Mouse (Mus musculus): ENCODE measurements at regions not wholly inside any gene's neighbourhood (a gene's known extent, or its start where the extent isn't known, plus 50 kb on each side); places are given as distances from the start of the nearest gene placed in this dataset.

- Histone ChIP-seq H3K27ac (no peak overlapping the region), H3K4me3 (no peak overlapping the region)
- TF ChIP-seq CTCF (conservative IDR thresholded peaks at IDR 0.05), result no peak
- DNase-seq (ENCODE audit: low spot score in 2 of 2), result no peak
These were observed 149.9 kb upstream of the Cblb start for GRCm38 (mm10) chr16:51881127-51881526.

- no peak for TF ChIP-seq CTCF (conservative IDR thresholded peaks at IDR 0.05)
- no peak for DNase-seq (ENCODE audit: low spot score in 2 of 2)
- Histone ChIP-seq H3K27ac (no peak overlapping the region), H3K4me3 (no peak overlapping the region)
These were observed 147.2 kb upstream of the Cblb start for GRCm38 (mm10) chr16:51883813-51884212.

- Histone ChIP-seq H3K4me3 (no peak overlapping the region), H3K27ac (no peak overlapping the region)
- no peak for DNase-seq (ENCODE audit: low spot score in 2 of 2)
- TF ChIP-seq CTCF (conservative IDR thresholded peaks at IDR 0.05), result no peak
These were observed 143.5 kb upstream of the Cblb start for GRCm38 (mm10) chr16:51887496-51887895.

GRCm38 (mm10) chr16:51905588-51905987 lies 125.4 kb upstream of the Cblb start:
- Histone ChIP-seq H3K27ac (no peak overlapping the region), H3K4me3 (no peak overlapping the region)
- DNase-seq (ENCODE audit: low spot score in 2 of 2), result no peak
- TF ChIP-seq CTCF (conservative IDR thresholded peaks at IDR 0.05), result no peak

- Histone ChIP-seq H3K4me3 (no peak overlapping the region), H3K27ac (no peak overlapping the region)
- DNase-seq (ENCODE audit: low spot score in 2 of 2), result no peak
- no peak for TF ChIP-seq CTCF (conservative IDR thresholded peaks at IDR 0.05)
These were observed 124.3 kb upstream of the Cblb start for GRCm38 (mm10) chr16:51906686-51907085.

GRCm38 (mm10) chr16:51910046-51910445 lies 121.0 kb upstream of the Cblb start:
- H3K4me3 ChIP-seq, result no peak overlapping the region
- peak; percentile 25 to 53 for DNase-seq (ENCODE audit: low spot score in 2 of 2)
- H3K27ac ChIP-seq, result peak overlapping the region; percentile 69
- TF ChIP-seq CTCF (conservative IDR thresholded peaks at IDR 0.05), result no peak

GRCm38 (mm10) chr16:51911109-51911765 lies 119.8 kb upstream of the Cblb start:
- Histone ChIP-seq H3K27ac (peak overlapping the region; percentile 69; the same call in 1 of the 2 replicates), H3K4me3 (no peak overlapping the region)
- DNase-seq (ENCODE audit: low spot score in 2 of 2), result no peak
- no peak for TF ChIP-seq CTCF (conservative IDR thresholded peaks at IDR 0.05)

- H3K27ac ChIP-seq, result peak overlapping the region; percentile 69
- no peak overlapping the region for H3K4me3 ChIP-seq
- DNase-seq (ENCODE audit: low spot score in 2 of 2), result no peak
- no peak for TF ChIP-seq CTCF (conservative IDR thresholded peaks at IDR 0.05)
These were observed 115.7 kb upstream of the Cblb start for GRCm38 (mm10) chr16:51915034-51915928.

- Histone ChIP-seq H3K4me3 (no peak overlapping the region), H3K27ac (peak overlapping the region; percentile 69)
- no peak for TF ChIP-seq CTCF (conservative IDR thresholded peaks at IDR 0.05)
- no peak for DNase-seq (ENCODE audit: low spot score in 2 of 2)
These were observed 115.1 kb upstream of the Cblb start for GRCm38 (mm10) chr16:51915929-51916308.

- no peak for DNase-seq (ENCODE audit: low spot score in 2 of 2)
- no peak for TF ChIP-seq CTCF (conservative IDR thresholded peaks at IDR 0.05)
- H3K4me3 ChIP-seq, result no peak overlapping the region; the same call in 1 of the 2 replicates
- peak overlapping the region; percentile 69 for H3K27ac ChIP-seq
These were observed 114.7 kb upstream of the Cblb start for GRCm38 (mm10) chr16:51916337-51916736.

- Histone ChIP-seq H3K27ac (no peak overlapping the region), H3K4me3 (no peak overlapping the region)
- TF ChIP-seq CTCF (conservative IDR thresholded peaks at IDR 0.05), result no peak
- no peak for DNase-seq (ENCODE audit: low spot score in 2 of 2)
These were observed 114.2 kb upstream of the Cblb start for GRCm38 (mm10) chr16:51916820-51917219.

GRCm38 (mm10) chr16:51917540-51917939 lies 113.5 kb upstream of the Cblb start:
- no peak for TF ChIP-seq CTCF (conservative IDR thresholded peaks at IDR 0.05)
- Histone ChIP-seq H3K27ac (no peak overlapping the region), H3K4me3 (no peak overlapping the region)
- DNase-seq (ENCODE audit: low spot score in 2 of 2), result no peak

- no peak overlapping the region for H3K27ac ChIP-seq
- TF ChIP-seq CTCF (conservative IDR thresholded peaks at IDR 0.05), result no peak
- DNase-seq (ENCODE audit: low spot score in 2 of 2), result no peak
These were observed 110.0 kb upstream of the Cblb start for GRCm38 (mm10) chr16:51921025-51921424.

GRCm38 (mm10) chr16:51922589-51922988 lies 108.4 kb upstream of the Cblb start:
- no peak overlapping the region for H3K4me3 ChIP-seq
- DNase-seq (ENCODE audit: low spot score in 2 of 2), result no peak

More at GRCm38 (mm10) chr16:51921025-51921424, 110.0 kb upstream of the Cblb start:
- H3K4me3 ChIP-seq, result no peak overlapping the region

More at GRCm38 (mm10) chr16:51922589-51922988, 108.4 kb upstream of the Cblb start:
- TF ChIP-seq CTCF (conservative IDR thresholded peaks at IDR 0.05), result no peak
- H3K27ac ChIP-seq, result no peak overlapping the region
